Mouse (Mus musculus) bone marrow macrophage, adult 2 months (primary cell): Measurements from ENCODE around the gene Ano10.

Experiments used
- CTCF ChIP-seq: IDR thresholded peaks from 2 replicates; pipeline ENCODE4 v1.5.1; 2012; ENCODE audit warnings: low read depth, mild to moderate bottlenecking, low read length, moderate library complexity
- POLR2A ChIP-seq: IDR thresholded peaks from 2 replicates; pipeline ENCODE4 v1.6.1; 2012; ENCODE audit warnings: mild to moderate bottlenecking, low read depth, low read length, borderline replicate concordance

GRCm38 (mm10) chr9:122270913-122271312, 23.3 kb downstream of the Ano10 start:
- no peak for TF ChIP-seq POLR2A
- TF ChIP-seq CTCF = no peak
